Mouse (Mus musculus): ENCODE measurements around the gene Rela. TPM values are rescaled to one million over a fixed set of nuclear protein-coding genes. Genes with fewer than 3 reads are reported as not detected.

The Rela gene
- polyA plus RNA-seq, 1 experiment from 2014 or later: 29.9 TPM

DNA sequence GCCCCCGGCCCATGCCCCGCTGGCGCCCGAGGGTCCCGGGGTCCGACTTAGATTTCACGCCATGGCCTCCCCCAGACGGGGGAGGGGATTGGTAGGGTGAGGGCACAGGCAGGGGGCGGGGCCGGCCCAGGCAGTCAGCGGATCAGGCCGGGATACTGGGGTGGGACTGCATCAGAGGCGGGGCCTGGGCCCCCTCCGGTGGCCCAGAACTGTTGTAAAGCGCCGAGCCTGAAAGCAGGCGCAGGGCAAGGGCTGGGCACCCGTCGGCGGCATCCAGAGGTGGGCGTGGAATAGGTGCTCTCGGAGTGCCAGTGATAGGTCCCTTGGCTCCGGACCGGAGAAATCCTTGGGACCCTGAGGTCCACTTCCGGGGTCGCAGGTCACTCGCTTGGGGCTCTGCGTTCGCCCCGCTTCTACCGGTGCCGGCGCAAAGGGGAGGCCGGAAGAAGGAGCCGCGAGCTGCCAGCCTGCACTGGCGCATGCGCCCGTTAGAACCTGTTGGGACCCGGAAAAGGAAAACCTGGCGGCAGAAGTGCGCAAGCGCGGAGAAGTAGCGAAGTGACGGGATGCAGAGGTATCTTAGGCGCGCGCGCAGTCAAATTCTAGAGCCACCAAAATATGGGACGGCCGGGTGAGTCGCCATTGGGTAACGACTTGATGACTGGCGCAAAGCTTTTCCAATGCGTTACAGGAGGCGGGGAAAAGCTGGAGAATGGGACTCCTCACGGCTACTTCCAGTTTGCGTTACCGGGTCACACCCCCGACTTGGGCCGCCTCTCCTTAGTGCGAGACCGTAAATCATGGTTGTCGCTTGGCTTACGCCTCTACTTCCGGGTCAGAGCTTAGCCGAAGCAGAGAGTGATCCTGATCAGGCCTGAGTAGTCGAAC lies 51.2 kb downstream of the Rela start, which contains the start of the genes Map3k11 and Pcnx3:
TSS of gene Map3k11 (plus strand) at position 543 of the 888 bp plus-strand sequence.
TSS of gene Pcnx3 (minus strand) at position 709 of the 888 bp plus-strand sequence.
- Histone ChIP-seq H3K27ac (ENCODE audit: low read depth, low read length) (peak within 1 kb of the TSS; percentile 76), H3K9ac (ENCODE audit: low read length) (peak within 1 kb of the TSS; percentile 85), H3K9me3 (ENCODE audit: control insufficient read depth, low read length) (no peaks in the 10 kb centered on the region), H3K4me2 (peak within 1 kb of the TSS; percentile 99), H3K36me3 (ENCODE audit: control insufficient read depth, insufficient read depth, low read length) (peaks cover 20% of the 10 kb centered on the region), H3K4me1 (ENCODE audit: control insufficient read depth, insufficient read depth, low read length) (peaks cover 33% of the 10 kb centered on the region), H3K4me3 (ENCODE audit: low read depth, low read length) (peak within 1 kb of the TSS; percentile 90), H3K27me3 (ENCODE audit: control insufficient read depth, insufficient read depth, low read length) (no peaks in the 10 kb centered on the region)
- WGBS: under 1% methylated on average over 69 of the region's 69 CpGs
- DNase-seq (ENCODE audit: low spot score, missing footprints) (peak; percentile 99), ATAC-seq (ENCODE audit: low FRiP score) (peak; percentile 91)

DNA sequence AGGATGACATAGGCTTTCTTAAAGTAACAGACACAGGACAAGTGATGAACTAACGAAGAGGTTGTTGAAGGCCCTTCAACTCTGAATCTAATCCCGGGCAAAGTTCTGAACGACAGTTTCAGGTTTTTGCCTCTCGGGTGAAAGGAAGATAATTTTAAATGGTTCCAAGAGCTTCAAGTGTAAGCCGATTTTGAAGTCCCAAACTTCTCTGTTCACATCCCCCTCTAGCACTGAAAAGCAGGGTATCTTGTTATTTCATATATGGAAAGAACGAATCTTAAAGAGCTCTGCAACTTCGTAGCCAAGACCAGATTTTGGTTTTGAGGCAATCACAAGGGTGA lies 51.8 kb downstream of the Rela start:
- H3K9me3 ChIP-seq (ENCODE audit: control insufficient read depth, low read length): no peaks in the 10 kb centered on the region
- DNase-seq (ENCODE audit: low spot score, missing footprints) (no peak), ATAC-seq (ENCODE audit: low FRiP score) (no peak)
- under 1% methylated on average over 7 of the region's 7 CpGs for WGBS
- no peaks in the 10 kb centered on the region for H3K27me3 ChIP-seq (ENCODE audit: control insufficient read depth, insufficient read depth, low read length)
- H3K9ac ChIP-seq (ENCODE audit: low read length): peak overlapping the region; percentile 73
- peak overlapping the region; percentile 90 for H3K4me3 ChIP-seq (ENCODE audit: low read depth, low read length)
- peak overlapping the region; percentile 99 for H3K4me2 ChIP-seq
- H3K27ac ChIP-seq (ENCODE audit: low read depth, low read length): peak overlapping the region; percentile 62
- peaks cover 14% of the 10 kb centered on the region for H3K36me3 ChIP-seq (ENCODE audit: control insufficient read depth, insufficient read depth, low read length)
- H3K4me1 ChIP-seq (ENCODE audit: control insufficient read depth, insufficient read depth, low read length): peaks cover 33% of the 10 kb centered on the region

DNA sequence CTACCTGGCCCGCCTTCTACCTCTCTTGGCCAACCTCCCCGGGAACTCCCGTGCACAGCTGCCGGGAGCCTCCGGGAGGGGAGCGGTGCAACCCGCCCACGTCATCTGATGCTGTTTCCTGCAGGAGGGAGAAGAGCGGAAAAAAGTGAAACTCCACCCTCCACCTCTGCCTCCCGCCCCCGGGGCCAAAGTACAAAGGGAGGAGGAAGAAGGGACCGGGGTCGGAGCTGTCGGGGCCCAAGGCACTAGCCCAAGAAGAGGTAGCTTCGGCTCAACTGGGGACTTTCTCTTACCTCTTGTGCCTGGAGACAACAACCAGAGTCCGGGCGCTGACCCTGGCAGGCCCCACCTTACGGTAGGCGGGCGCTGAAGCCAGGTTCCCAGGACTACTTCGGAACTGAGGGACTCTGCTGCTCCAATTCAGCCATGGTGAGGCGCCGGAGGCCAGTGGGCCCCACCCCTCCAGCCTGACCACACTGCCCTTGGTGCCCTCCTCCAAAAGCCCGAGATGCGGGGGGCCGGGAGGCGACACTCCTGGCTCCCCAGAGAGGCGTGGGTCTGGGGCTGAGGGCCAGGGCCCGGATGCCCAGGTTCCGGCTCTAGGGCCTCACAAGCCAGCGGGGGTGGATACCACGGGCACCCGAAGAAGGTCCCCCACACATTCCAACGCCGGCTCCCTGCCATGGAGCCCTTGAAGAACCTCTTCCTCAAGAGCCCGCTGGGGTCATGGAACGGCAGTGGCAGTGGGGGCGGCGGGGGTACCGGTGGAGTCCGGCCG lies 52.5 kb downstream of the Rela start:
- H3K27me3 ChIP-seq (ENCODE audit: control insufficient read depth, insufficient read depth, low read length): no peaks in the 10 kb centered on the region
- H3K4me1 ChIP-seq (ENCODE audit: control insufficient read depth, insufficient read depth, low read length): peaks cover 33% of the 10 kb centered on the region
- peak overlapping the region; percentile 99 for H3K4me2 ChIP-seq
- WGBS: 14% methylated on average over 42 of the region's 42 CpGs
- peak overlapping the region; percentile 73 for H3K9ac ChIP-seq (ENCODE audit: low read length)
- peak overlapping the region; percentile 62 for H3K27ac ChIP-seq (ENCODE audit: low read depth, low read length)
- ATAC-seq (ENCODE audit: low FRiP score) (peak; percentile 15; the same call in 1 of the 2 replicates), DNase-seq (ENCODE audit: low spot score, missing footprints) (peak; percentile 92)
- H3K9me3 ChIP-seq (ENCODE audit: control insufficient read depth, low read length): no peaks in the 10 kb centered on the region
- peaks cover 13% of the 10 kb centered on the region for H3K36me3 ChIP-seq (ENCODE audit: control insufficient read depth, insufficient read depth, low read length)
- peak overlapping the region; percentile 90 for H3K4me3 ChIP-seq (ENCODE audit: low read depth, low read length)

DNA sequence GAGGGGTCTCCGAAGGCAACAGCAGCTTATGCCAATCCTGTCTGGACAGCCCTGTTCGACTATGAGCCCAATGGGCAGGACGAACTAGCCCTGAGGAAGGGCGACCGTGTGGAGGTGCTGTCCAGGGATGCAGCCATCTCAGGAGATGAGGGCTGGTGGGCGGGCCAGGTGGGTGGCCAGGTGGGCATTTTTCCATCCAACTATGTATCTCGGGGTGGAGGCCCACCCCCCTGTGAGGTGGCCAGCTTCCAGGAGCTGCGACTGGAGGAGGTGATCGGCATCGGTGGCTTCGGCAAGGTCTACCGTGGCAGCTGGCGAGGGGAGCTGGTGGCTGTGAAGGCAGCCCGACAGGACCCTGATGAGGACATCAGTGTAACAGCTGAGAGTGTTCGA lies 53.1 kb downstream of the Rela start:
- ATAC-seq (ENCODE audit: low FRiP score) (no peak), DNase-seq (ENCODE audit: low spot score, missing footprints) (no peak)
- H3K9ac ChIP-seq (ENCODE audit: low read length): peak overlapping the region; percentile 73
- peaks cover 9% of the 10 kb centered on the region for H3K36me3 ChIP-seq (ENCODE audit: control insufficient read depth, insufficient read depth, low read length)
- no peaks in the 10 kb centered on the region for H3K9me3 ChIP-seq (ENCODE audit: control insufficient read depth, low read length)
- WGBS: 79% methylated on average over 15 of the region's 15 CpGs
- peaks cover 35% of the 10 kb centered on the region for H3K4me1 ChIP-seq (ENCODE audit: control insufficient read depth, insufficient read depth, low read length)
- peaks cover 2% of the 10 kb centered on the region; the same call in 1 of the 2 replicates for H3K27me3 ChIP-seq (ENCODE audit: control insufficient read depth, insufficient read depth, low read length)
- peak overlapping the region; percentile 99 for H3K4me2 ChIP-seq
- H3K4me3 ChIP-seq (ENCODE audit: low read depth, low read length): peak overlapping the region; percentile 90
- no peak overlapping the region for H3K27ac ChIP-seq (ENCODE audit: low read depth, low read length)

DNA sequence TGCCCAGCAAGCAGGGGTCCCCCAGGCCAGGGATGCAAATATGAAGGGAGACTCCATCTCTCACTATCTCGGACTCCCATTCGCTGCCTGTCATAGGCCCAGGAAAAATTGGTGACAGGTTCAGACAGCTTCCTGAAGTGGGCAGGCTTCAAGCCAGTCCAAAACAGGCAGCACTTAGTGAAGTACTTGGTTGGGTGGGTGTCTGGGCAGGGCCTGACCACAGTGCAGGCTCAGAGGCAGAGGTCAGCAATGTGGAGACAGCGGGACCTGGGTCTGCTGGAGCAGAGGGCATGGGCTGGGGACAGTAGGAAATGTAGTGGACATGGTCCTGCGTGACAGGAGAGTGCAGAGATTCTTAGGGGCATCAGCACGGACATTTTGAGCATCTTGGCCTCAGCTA lies 54.3 kb downstream of the Rela start:
- Histone ChIP-seq H3K9me3 (ENCODE audit: control insufficient read depth, low read length) (no peaks in the 10 kb centered on the region), H3K4me2 (0 out of 2 replicates have a peak overlapping the region, but pooled peaks have one; percentile 8), H3K36me3 (ENCODE audit: control insufficient read depth, insufficient read depth, low read length) (peaks cover 2% of the 10 kb centered on the region; the same call in 1 of the 2 replicates), H3K4me1 (ENCODE audit: control insufficient read depth, insufficient read depth, low read length) (peaks cover 43% of the 10 kb centered on the region), H3K27ac (ENCODE audit: low read depth, low read length) (no peak overlapping the region), H3K4me3 (ENCODE audit: low read depth, low read length) (no peak overlapping the region), H3K9ac (ENCODE audit: low read length) (peak overlapping the region; percentile 34; the same call in 1 of the 2 replicates), H3K27me3 (ENCODE audit: control insufficient read depth, insufficient read depth, low read length) (peaks cover 2% of the 10 kb centered on the region; the same call in 1 of the 2 replicates)
- WGBS: 90% methylated on average over 5 of the region's 5 CpGs
- ATAC-seq (ENCODE audit: low FRiP score) (no peak), DNase-seq (ENCODE audit: low spot score, missing footprints) (no peak)

DNA sequence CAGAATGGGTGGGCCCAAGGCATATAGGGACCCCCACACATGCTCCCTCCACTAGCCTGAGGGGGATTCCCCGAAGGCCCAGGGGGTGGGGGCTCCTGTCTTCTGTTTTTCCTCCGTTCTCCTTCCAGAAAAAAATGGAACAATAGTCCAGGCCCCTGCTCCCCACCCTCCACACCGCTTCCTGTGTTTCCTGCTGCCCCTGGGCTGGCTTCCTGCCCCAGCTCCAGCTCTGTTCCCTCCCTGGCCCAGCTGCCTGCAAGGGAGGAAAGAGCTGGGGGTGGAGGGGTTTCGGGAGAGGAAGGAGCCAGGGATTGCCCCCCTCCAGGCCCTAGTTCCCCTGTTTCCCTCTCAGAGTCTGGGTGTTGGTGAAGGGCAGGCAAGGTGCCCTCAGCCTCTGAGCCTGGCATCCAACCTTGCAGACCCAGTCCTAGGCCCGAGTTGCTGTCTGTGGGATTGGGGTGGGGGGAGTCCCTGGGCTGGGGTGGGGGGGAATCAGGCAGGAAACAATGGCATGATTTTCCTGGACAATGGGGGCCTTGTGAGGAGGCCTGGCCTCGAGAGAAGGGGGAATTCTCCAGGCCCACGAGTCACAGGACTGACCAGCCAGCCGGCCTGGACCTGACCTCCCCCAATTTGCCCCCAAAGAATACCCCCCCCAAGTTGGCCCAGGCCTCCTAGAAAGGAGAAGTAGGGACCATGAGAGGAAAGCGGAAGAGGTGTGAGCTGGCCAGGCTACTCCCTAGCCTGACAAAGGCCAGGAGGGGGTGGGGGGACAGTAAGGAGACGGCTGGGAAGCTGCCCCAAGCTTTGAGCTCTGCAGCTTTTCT lies 55.0 kb downstream of the Rela start:
- no peak for DNase-seq (ENCODE audit: low spot score, missing footprints)
- H3K9ac ChIP-seq (ENCODE audit: low read length): peak overlapping the region; percentile 14; the same call in 1 of the 2 replicates
- no peaks in the 10 kb centered on the region for H3K9me3 ChIP-seq (ENCODE audit: control insufficient read depth, low read length)
- WGBS: 75% methylated on average over 10 of the region's 10 CpGs
- ATAC-seq (ENCODE audit: low FRiP score): no peak
- H3K27me3 ChIP-seq (ENCODE audit: control insufficient read depth, insufficient read depth, low read length): peaks cover 2% of the 10 kb centered on the region; the same call in 1 of the 2 replicates
- H3K4me1 ChIP-seq (ENCODE audit: control insufficient read depth, insufficient read depth, low read length): peaks cover 43% of the 10 kb centered on the region
- H3K27ac ChIP-seq (ENCODE audit: low read depth, low read length): 0 out of 2 replicates have a peak overlapping the region, but pooled peaks have one; percentile 8
- H3K4me3 ChIP-seq (ENCODE audit: low read depth, low read length): no peak overlapping the region
- no peak overlapping the region for H3K4me2 ChIP-seq
- peaks cover 4% of the 10 kb centered on the region; the same call in 1 of the 2 replicates for H3K36me3 ChIP-seq (ENCODE audit: control insufficient read depth, insufficient read depth, low read length)

DNA sequence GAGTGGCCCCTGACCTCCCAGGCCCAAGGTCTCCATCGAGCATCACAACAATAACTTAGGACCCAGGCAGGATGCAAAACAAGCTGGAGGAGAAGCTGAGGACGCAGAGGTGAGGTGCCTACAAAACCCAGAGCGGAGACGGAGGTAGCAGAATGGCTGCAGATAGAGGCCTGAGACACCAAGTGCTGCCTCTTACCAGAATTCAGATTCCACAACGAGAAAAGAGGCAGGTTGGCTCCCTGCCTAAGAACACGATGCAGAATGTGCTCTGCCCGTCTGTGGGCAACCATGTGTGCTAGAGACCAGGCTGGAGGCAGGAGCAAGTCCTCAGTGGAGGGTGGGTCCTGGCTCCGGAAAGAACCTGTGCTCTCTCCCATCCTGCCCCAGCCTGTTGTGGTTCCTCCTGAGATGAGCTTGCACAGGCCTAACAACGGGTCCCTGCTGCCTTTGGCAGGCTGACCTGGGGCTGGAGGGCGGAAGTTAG lies 55.7 kb downstream of the Rela start:
- Histone ChIP-seq H3K27ac (ENCODE audit: low read depth, low read length) (no peak overlapping the region), H3K36me3 (ENCODE audit: control insufficient read depth, insufficient read depth, low read length) (peaks cover 11% of the 10 kb centered on the region; the same call in 1 of the 2 replicates), H3K9me3 (ENCODE audit: control insufficient read depth, low read length) (no peaks in the 10 kb centered on the region), H3K27me3 (ENCODE audit: control insufficient read depth, insufficient read depth, low read length) (peaks cover 2% of the 10 kb centered on the region; the same call in 1 of the 2 replicates), H3K9ac (ENCODE audit: low read length) (no peak overlapping the region), H3K4me3 (ENCODE audit: low read depth, low read length) (no peak overlapping the region), H3K4me2 (no peak overlapping the region; the same call in 1 of the 2 replicates), H3K4me1 (ENCODE audit: control insufficient read depth, insufficient read depth, low read length) (peaks cover 36% of the 10 kb centered on the region)
- WGBS: 86% methylated on average over 10 of the region's 10 CpGs
- no peak for DNase-seq (ENCODE audit: low spot score, missing footprints)
- no peak for ATAC-seq (ENCODE audit: low FRiP score)

DNA sequence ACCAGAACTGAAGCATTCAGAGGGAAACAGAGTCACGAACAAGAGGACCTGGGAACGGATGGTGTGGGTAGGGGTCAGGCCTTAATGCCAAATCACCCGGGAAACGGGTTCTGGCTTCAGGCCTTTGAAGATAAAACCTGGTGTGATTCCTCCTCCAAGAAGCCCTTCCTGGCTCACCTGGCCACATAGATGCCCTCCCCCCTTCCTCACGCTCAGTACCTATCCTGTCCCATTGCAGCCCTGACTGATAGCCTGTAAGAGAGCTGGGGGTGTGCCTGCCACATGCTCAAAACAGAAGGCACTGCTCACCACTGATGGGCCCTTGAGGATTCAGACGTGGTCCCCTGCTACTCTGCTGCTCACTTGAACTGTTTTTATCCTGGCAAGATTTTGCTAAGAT lies 56.5 kb downstream of the Rela start:
- H3K27me3 ChIP-seq (ENCODE audit: control insufficient read depth, insufficient read depth, low read length): peaks cover 2% of the 10 kb centered on the region; the same call in 1 of the 2 replicates
- WGBS: 86% methylated on average over 6 of the region's 6 CpGs
- no peak overlapping the region for H3K4me3 ChIP-seq (ENCODE audit: low read depth, low read length)
- no peak overlapping the region for H3K9ac ChIP-seq (ENCODE audit: low read length)
- no peak for DNase-seq (ENCODE audit: low spot score, missing footprints)
- no peak overlapping the region for H3K4me2 ChIP-seq
- no peaks in the 10 kb centered on the region for H3K9me3 ChIP-seq (ENCODE audit: control insufficient read depth, low read length)
- H3K36me3 ChIP-seq (ENCODE audit: control insufficient read depth, insufficient read depth, low read length): peaks cover 11% of the 10 kb centered on the region; the same call in 1 of the 2 replicates
- ATAC-seq (ENCODE audit: low FRiP score): no peak
- H3K27ac ChIP-seq (ENCODE audit: low read depth, low read length): no peak overlapping the region
- peaks cover 34% of the 10 kb centered on the region for H3K4me1 ChIP-seq (ENCODE audit: control insufficient read depth, insufficient read depth, low read length)

All from midbrain, embryonic 11.5 days (tissue).